Mouse (Mus musculus): Measurements from ENCODE around the gene Lgr4. TPM values are rescaled to one million over a fixed set of nuclear protein-coding genes. Genes with fewer than 3 reads are reported as not detected.
A peak's percentile ranks its signal among the peaks of the same experiment; 100 is the strongest.

Gene Lgr4
- total and polyA plus RNA-seq, 2 experiments = 16.9 to 53.9 TPM

GRCm38 (mm10) chr2:109966863-109967262 is 49.4 kb downstream of the Lgr4 start:
- DNase-seq (ENCODE audit: extremely low read depth, low read depth, low spot score) = no peak
- Histone ChIP-seq H3K4me1 (ENCODE audit: control insufficient read depth, insufficient read depth, low read length) (peaks cover 29% of the 10 kb centered on the region), H3K4me3 (ENCODE audit: insufficient read depth, low read depth, low read length) (no peak overlapping the region), H3K9ac (ENCODE audit: low read depth, low read length) (no peak overlapping the region), H3K79me2 (ENCODE audit: control insufficient read depth, insufficient read depth, low read length) (peaks cover 28% of the 10 kb centered on the region; the same call in 1 of the 2 replicates), H3K27me3 (ENCODE audit: control insufficient read depth, insufficient read depth, low read length) (no peaks in the 10 kb centered on the region), H3K36me3 (ENCODE audit: control insufficient read depth, insufficient read depth, low read length) (peaks cover 2% of the 10 kb centered on the region; the same call in 1 of the 2 replicates), H3K27ac (replicated peaks; ENCODE audit: insufficient read depth, low read depth, low read length) (peak overlapping the region; percentile 68)
- 71% methylated on average over 4 of the region's 4 CpGs for WGBS
- TF ChIP-seq POLR2A (IDR thresholded peaks at IDR 0.05; ENCODE audit: extremely low read depth, insufficient read depth, low read length) (no peak), CTCF (IDR thresholded peaks at IDR 0.05; ENCODE audit: low read depth, low read length) (no peak)

GRCm38 (mm10) chr2:109969381-109969780 is 51.9 kb downstream of the Lgr4 start:
- Histone ChIP-seq H3K79me2 (ENCODE audit: control insufficient read depth, insufficient read depth, low read length) (peaks cover 26% of the 10 kb centered on the region; the same call in 1 of the 2 replicates), H3K4me1 (ENCODE audit: control insufficient read depth, insufficient read depth, low read length) (peaks cover 21% of the 10 kb centered on the region), H3K9ac (ENCODE audit: low read depth, low read length) (no peak overlapping the region), H3K27me3 (ENCODE audit: control insufficient read depth, insufficient read depth, low read length) (no peaks in the 10 kb centered on the region), H3K4me3 (ENCODE audit: insufficient read depth, low read depth, low read length) (no peak overlapping the region), H3K27ac (replicated peaks; ENCODE audit: insufficient read depth, low read depth, low read length) (no peak overlapping the region), H3K36me3 (ENCODE audit: control insufficient read depth, insufficient read depth, low read length) (peaks cover 2% of the 10 kb centered on the region; the same call in 1 of the 2 replicates)
- TF ChIP-seq POLR2A (IDR thresholded peaks at IDR 0.05; ENCODE audit: extremely low read depth, insufficient read depth, low read length) (no peak), CTCF (IDR thresholded peaks at IDR 0.05; ENCODE audit: low read depth, low read length) (no peak)
- peak; percentile 69 for DNase-seq (ENCODE audit: extremely low read depth, low read depth, low spot score)
- 49% methylated on average over 3 of the region's 3 CpGs for WGBS

- TF ChIP-seq CTCF (IDR thresholded peaks at IDR 0.05; ENCODE audit: low read depth, low read length) (no peak), POLR2A (IDR thresholded peaks at IDR 0.05; ENCODE audit: extremely low read depth, insufficient read depth, low read length) (no peak)
- Histone ChIP-seq H3K36me3 (ENCODE audit: control insufficient read depth, insufficient read depth, low read length) (peaks cover 2% of the 10 kb centered on the region; the same call in 1 of the 2 replicates), H3K27ac (replicated peaks; ENCODE audit: insufficient read depth, low read depth, low read length) (no peak overlapping the region), H3K27me3 (ENCODE audit: control insufficient read depth, insufficient read depth, low read length) (no peaks in the 10 kb centered on the region), H3K4me3 (ENCODE audit: insufficient read depth, low read depth, low read length) (no peak overlapping the region), H3K4me1 (ENCODE audit: control insufficient read depth, insufficient read depth, low read length) (peaks cover 18% of the 10 kb centered on the region), H3K9ac (ENCODE audit: low read depth, low read length) (no peak overlapping the region), H3K79me2 (ENCODE audit: control insufficient read depth, insufficient read depth, low read length) (peaks cover 25% of the 10 kb centered on the region; the same call in 1 of the 2 replicates)
- no peak for DNase-seq (ENCODE audit: extremely low read depth, low read depth, low spot score)
- WGBS = 69% methylated on average over 10 of the region's 10 CpGs
These were observed 52.6 kb downstream of the Lgr4 start for GRCm38 (mm10) chr2:109969926-109970532.

GRCm38 (mm10) chr2:109970744-109971410 is 53.4 kb downstream of the Lgr4 start:
- H3K4me1 ChIP-seq (ENCODE audit: control insufficient read depth, insufficient read depth, low read length) = peaks cover 20% of the 10 kb centered on the region
- no peak overlapping the region for H3K9ac ChIP-seq (ENCODE audit: low read depth, low read length)
- no peak overlapping the region for H3K27ac ChIP-seq (replicated peaks; ENCODE audit: insufficient read depth, low read depth, low read length)
- WGBS = 66% methylated on average over 8 of the region's 8 CpGs
- H3K79me2 ChIP-seq (ENCODE audit: control insufficient read depth, insufficient read depth, low read length) = peaks cover 25% of the 10 kb centered on the region; the same call in 1 of the 2 replicates
- TF ChIP-seq POLR2A (IDR thresholded peaks at IDR 0.05; ENCODE audit: extremely low read depth, insufficient read depth, low read length) = no peak
- TF ChIP-seq CTCF (IDR thresholded peaks at IDR 0.05; ENCODE audit: low read depth, low read length) = no peak
- H3K36me3 ChIP-seq (ENCODE audit: control insufficient read depth, insufficient read depth, low read length) = peaks cover 4% of the 10 kb centered on the region; the same call in 1 of the 2 replicates
- H3K4me3 ChIP-seq (ENCODE audit: insufficient read depth, low read depth, low read length) = no peak overlapping the region
- H3K27me3 ChIP-seq (ENCODE audit: control insufficient read depth, insufficient read depth, low read length) = no peaks in the 10 kb centered on the region
- no peak for DNase-seq (ENCODE audit: extremely low read depth, low read depth, low spot score)

GRCm38 (mm10) chr2:109972310-109972709 is 54.9 kb downstream of the Lgr4 start:
- H3K79me2 ChIP-seq (ENCODE audit: control insufficient read depth, insufficient read depth, low read length) = peaks cover 23% of the 10 kb centered on the region; the same call in 1 of the 2 replicates
- no peak overlapping the region for H3K4me3 ChIP-seq (ENCODE audit: insufficient read depth, low read depth, low read length)
- no peak for TF ChIP-seq POLR2A (IDR thresholded peaks at IDR 0.05; ENCODE audit: extremely low read depth, insufficient read depth, low read length)
- TF ChIP-seq CTCF (IDR thresholded peaks at IDR 0.05; ENCODE audit: low read depth, low read length) = no peak
- peaks cover 18% of the 10 kb centered on the region for H3K4me1 ChIP-seq (ENCODE audit: control insufficient read depth, insufficient read depth, low read length)
- no peak overlapping the region for H3K27ac ChIP-seq (replicated peaks; ENCODE audit: insufficient read depth, low read depth, low read length)
- peaks cover 4% of the 10 kb centered on the region; the same call in 1 of the 2 replicates for H3K36me3 ChIP-seq (ENCODE audit: control insufficient read depth, insufficient read depth, low read length)
- no peak overlapping the region for H3K9ac ChIP-seq (ENCODE audit: low read depth, low read length)
- 96% methylated on average over 2 of the region's 2 CpGs for WGBS
- no peaks in the 10 kb centered on the region for H3K27me3 ChIP-seq (ENCODE audit: control insufficient read depth, insufficient read depth, low read length)
- no peak for DNase-seq (ENCODE audit: extremely low read depth, low read depth, low spot score)

Measured in liver, adult 2 months (tissue).